28 mouse cellular contexts compared by ENCODE assay signal in genomic region chr14:32261741-32262140, GRCm38 (mm10).
"Had no signal": no experiment of that assay in that cellular context is flagged by ENCODE, and none has a peak within 500 bp of the region (broad histone marks: within the 10 kb centered on the region; RNA-seq: fewer than 3 reads in every experiment).

No protein-coding gene starts in this region.

- H3K4me1 ChIP-seq: embryonic facial prominence, embryonic 10.5 days; embryonic facial prominence, embryonic 12.5 days; embryonic facial prominence, embryonic 13.5 days; embryonic facial prominence, embryonic 15.5 days; forebrain, embryonic 10.5 days; forebrain, embryonic 12.5 days; forebrain, embryonic 13.5 days; forebrain, embryonic 15.5 days had no signal

- DNase-seq: cerebellum, adult 2 months; cerebellum, adult 8-10 months; cerebellum, adult 9-10 months; cerebellum, adult 9-11 months; cerebellum, postnatal 10 days; cerebellum, postnatal 14 days; cerebellum, postnatal 25 days; cerebellum, postnatal 36 days; embryo, embryonic 11 days; forebrain, postnatal 0 days; gastrocnemius, adult 2 months; gastrocnemius, postnatal 10 days; gastrocnemius, postnatal 14 days; gastrocnemius, postnatal 25 days; gastrocnemius, postnatal 36 days; heart, adult 11 months; heart, adult 18-20 months had no signal

- H3K27ac ChIP-seq: embryonic facial prominence, embryonic 10.5 days; embryonic facial prominence, embryonic 12.5 days; embryonic facial prominence, embryonic 13.5 days; embryonic facial prominence, embryonic 15.5 days; forebrain, embryonic 10.5 days; forebrain, embryonic 12.5 days; forebrain, embryonic 13.5 days; forebrain, embryonic 15.5 days; gastrocnemius, adult 2 months had no signal

- H3K9me3 ChIP-seq: embryonic facial prominence, embryonic 10.5 days; embryonic facial prominence, embryonic 12.5 days; embryonic facial prominence, embryonic 13.5 days; embryonic facial prominence, embryonic 15.5 days; forebrain, embryonic 10.5 days; forebrain, embryonic 12.5 days; forebrain, embryonic 13.5 days; forebrain, embryonic 15.5 days had no signal

- H3K4me2 ChIP-seq: embryonic facial prominence, embryonic 12.5 days; embryonic facial prominence, embryonic 13.5 days; embryonic facial prominence, embryonic 15.5 days; forebrain, embryonic 12.5 days; forebrain, embryonic 13.5 days; forebrain, embryonic 15.5 days had no signal

- H3K4me3 ChIP-seq: embryonic facial prominence, embryonic 10.5 days; embryonic facial prominence, embryonic 12.5 days; embryonic facial prominence, embryonic 13.5 days; embryonic facial prominence, embryonic 15.5 days; erythroblast, embryonic 14.5 days; forebrain, embryonic 10.5 days; forebrain, embryonic 12.5 days; forebrain, embryonic 13.5 days; forebrain, embryonic 15.5 days; gastrocnemius, adult 2 months had no signal

- H3K9ac ChIP-seq: embryonic facial prominence, embryonic 12.5 days; embryonic facial prominence, embryonic 13.5 days; embryonic facial prominence, embryonic 15.5 days; forebrain, embryonic 12.5 days; forebrain, embryonic 13.5 days; forebrain, embryonic 15.5 days; forebrain, postnatal 0 days had no signal

- H3K27me3 ChIP-seq: embryonic facial prominence, embryonic 12.5 days; embryonic facial prominence, embryonic 13.5 days; embryonic facial prominence, embryonic 15.5 days; forebrain, embryonic 12.5 days; forebrain, embryonic 13.5 days; forebrain, embryonic 15.5 days had no signal

- ATAC-seq: forebrain, embryonic 13.5 days; forebrain, embryonic 14.5 days; forebrain, embryonic 15.5 days; forebrain, embryonic 16.5 days; forebrain, postnatal 0 days had no signal
